Mouse (Mus musculus): ENCODE measurements around the gene Wrnip1. TPM values are rescaled to one million over a fixed set of nuclear protein-coding genes. Genes with fewer than 3 reads are reported as not detected.

Wrnip1 gene
- total and polyA plus RNA-seq, 3 experiments: 38.8 to 50.6 TPM; not detected in 1

DNA sequence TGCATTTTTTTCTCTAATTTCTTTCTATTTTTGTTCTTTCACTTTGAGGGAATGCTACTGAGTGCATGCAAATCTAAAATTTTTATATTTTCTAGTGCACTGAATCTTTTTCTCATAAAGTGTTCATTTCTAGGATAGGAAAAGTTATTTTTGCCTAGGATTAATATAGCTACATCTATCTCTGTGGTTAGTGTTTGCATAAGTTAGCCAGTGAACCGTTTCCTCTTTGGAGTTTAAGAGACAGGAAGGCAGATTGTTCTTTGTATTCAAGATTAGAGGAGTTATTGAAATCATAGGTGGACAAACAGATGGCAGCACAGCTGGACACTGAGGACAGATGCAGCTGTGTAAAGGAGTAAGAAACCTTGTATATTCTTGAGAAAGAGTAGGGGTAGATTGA lies 37.5 kb downstream of the Wrnip1 start:
- H3K79me2 ChIP-seq (ENCODE audit: control insufficient read depth, insufficient read depth, low read length, poor library complexity): no peaks in the 10 kb centered on the region

DNA sequence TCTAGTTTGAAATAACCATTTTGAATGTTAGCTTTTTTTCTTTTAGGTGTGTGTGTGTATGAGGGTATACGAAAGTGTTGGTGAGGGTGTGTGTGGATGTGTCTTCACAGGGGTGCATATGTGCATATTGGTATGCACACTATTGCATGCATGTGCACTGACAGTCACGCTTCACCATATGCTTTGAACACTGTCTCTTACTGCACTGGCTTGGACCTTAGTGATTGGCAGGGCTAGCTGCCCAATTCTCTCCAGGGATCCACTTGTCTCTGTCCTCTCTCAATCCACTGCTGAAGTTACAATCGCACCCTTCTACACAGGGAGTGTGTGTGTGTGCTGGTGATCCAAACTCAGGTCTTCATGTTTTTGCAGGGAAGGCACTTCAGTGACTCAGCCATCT lies 39.5 kb downstream of the Wrnip1 start:
- Histone ChIP-seq H3K4me3 (ENCODE audit: control insufficient read depth in 1 of 2, insufficient read depth in 1 of 2, low read depth in 2 of 2, low read length in 2 of 2) (no peak overlapping the region), H3K27me3 (ENCODE audit: control insufficient read depth in 1 of 2, insufficient read depth in 2 of 2, low read length in 2 of 2) (no peaks in the 10 kb centered on the region), H3K9ac (ENCODE audit: control insufficient read depth, low read depth, low read length, poor library complexity, severe bottlenecking) (no peak overlapping the region), H3K79me2 (ENCODE audit: control insufficient read depth, insufficient read depth, low read length, poor library complexity) (no peaks in the 10 kb centered on the region), H3K36me3 (ENCODE audit: control insufficient read depth in 1 of 2, insufficient read depth in 2 of 2, low read length in 2 of 2) (no peaks in the 10 kb centered on the region; a peak in 1 of 4 replicates), H3K27ac (ENCODE audit: control insufficient read depth, low read depth, low read length) (no peak overlapping the region), H3K9me3 (replicated peaks; ENCODE audit: insufficient read depth, low read length) (no peaks in the 10 kb centered on the region), H3K4me1 (ENCODE audit: control insufficient read depth in 1 of 2, insufficient read depth in 2 of 2, low read length in 2 of 2) (no peaks in the 10 kb centered on the region)
- no peak for DNase-seq (ENCODE audit: low read depth, low spot score)
- TF ChIP-seq HCFC1 (IDR thresholded peaks at IDR 0.05; ENCODE audit: low read depth, low read length) (no peak), JUND (IDR thresholded peaks at IDR 0.05; ENCODE audit: low read depth, low read length) (no peak), MXI1 (IDR thresholded peaks at IDR 0.05; ENCODE audit: low read depth, low read length) (no peak), MEF2A (IDR thresholded peaks at IDR 0.05; ENCODE audit: extremely low read depth, insufficient replicate concordance, low read depth, low read length, poor library complexity, severe bottlenecking) (no peak), TCF12 (IDR thresholded peaks at IDR 0.05; ENCODE audit: low read depth, low read length) (no peak), EP300 (IDR thresholded peaks at IDR 0.05; ENCODE audit: low read depth in 1 of 2, low read length in 2 of 2) (no peak), USF2 (IDR thresholded peaks at IDR 0.05; ENCODE audit: borderline replicate concordance in 1 of 2, insufficient read depth in 1 of 2, low read depth in 1 of 2, low read length in 2 of 2) (no peak), CHD1 (IDR thresholded peaks at IDR 0.05; ENCODE audit: low read depth, low read length) (no peak)

More for the DNA sequence above, 37.5 kb downstream of the Wrnip1 start:
- Histone ChIP-seq H3K27ac (ENCODE audit: control insufficient read depth, low read depth, low read length) (no peak overlapping the region), H3K27me3 (ENCODE audit: control insufficient read depth in 1 of 2, insufficient read depth in 2 of 2, low read length in 2 of 2) (no peaks in the 10 kb centered on the region), H3K36me3 (ENCODE audit: control insufficient read depth in 1 of 2, insufficient read depth in 2 of 2, low read length in 2 of 2) (no peaks in the 10 kb centered on the region; a peak in 1 of 4 replicates), H3K4me3 (ENCODE audit: control insufficient read depth in 1 of 2, insufficient read depth in 1 of 2, low read depth in 2 of 2, low read length in 2 of 2) (no peak overlapping the region), H3K9me3 (replicated peaks; ENCODE audit: insufficient read depth, low read length) (no peaks in the 10 kb centered on the region), H3K4me1 (ENCODE audit: control insufficient read depth in 1 of 2, insufficient read depth in 2 of 2, low read length in 2 of 2) (no peaks in the 10 kb centered on the region), H3K9ac (ENCODE audit: control insufficient read depth, low read depth, low read length, poor library complexity, severe bottlenecking) (no peak overlapping the region)
- DNase-seq (ENCODE audit: low read depth, low spot score): no peak
- TF ChIP-seq CTCF (IDR thresholded peaks at IDR 0.05 in 2 of 3, conservative IDR thresholded peaks at IDR 0.05 in 1 of 3; ENCODE audit: control insufficient read depth in 1 of 3, insufficient read depth in 1 of 3, low read depth in 2 of 3, low read length in 3 of 3, poor library complexity in 1 of 3, severe bottlenecking in 1 of 3) (no peak), TAL1 (IDR thresholded peaks at IDR 0.05; ENCODE audit: low read length) (no peak), POLR2A (IDR thresholded peaks at IDR 0.05; ENCODE audit: control insufficient read depth in 1 of 2, insufficient read depth in 1 of 2, low read depth in 1 of 2, low read length in 2 of 2, poor library complexity in 1 of 2) (no peak), UBTF (IDR thresholded peaks at IDR 0.05; ENCODE audit: borderline replicate concordance, insufficient read depth, low read depth, low read length) (no peak), GATA1 (IDR thresholded peaks at IDR 0.05; ENCODE audit: low read depth, low read length) (no peak), USF1 (IDR thresholded peaks at IDR 0.05; ENCODE audit: low read depth, low read length) (no peak), HCFC1 (IDR thresholded peaks at IDR 0.05; ENCODE audit: low read depth, low read length) (no peak), POLR2AphosphoS2 (IDR thresholded peaks at IDR 0.05; ENCODE audit: low read length) (no peak), MEF2A (IDR thresholded peaks at IDR 0.05; ENCODE audit: extremely low read depth, insufficient replicate concordance, low read depth, low read length, poor library complexity, severe bottlenecking) (no peak), GABPA (IDR thresholded peaks at IDR 0.05; ENCODE audit: low read depth, low read length) (no peak), CHD2 (IDR thresholded peaks at IDR 0.05; ENCODE audit: low read length) (no peak), NELFE (IDR thresholded peaks at IDR 0.05; ENCODE audit: low read depth, low read length) (no peak), KAT2A (conservative IDR thresholded peaks at IDR 0.05; ENCODE audit: low read depth, low read length) (no peak), MYB (IDR thresholded peaks at IDR 0.05; ENCODE audit: low read depth, low read length) (no peak)
